Comparison of ENCODE assay signal across 9 mouse cellular contexts in genomic region chr9:60244943-60245342, GRCm38 (mm10).
DNase-seq lines count a peak whose midpoint lies in the region; ATAC-seq lines count a peak whose summit lies in the region.
"Had no signal": no experiment of that assay in that cellular context is flagged by ENCODE, and none has a peak within 500 bp of the region (broad histone marks: within the 10 kb centered on the region; RNA-seq: fewer than 3 reads in every experiment).

No protein-coding gene starts in this region.

- H3K27ac ChIP-seq in heart, embryonic 10.5 days: no peak overlapping the region
- H3K27ac ChIP-seq in intestine, embryonic 14.5 days (ENCODE audit: low read depth): no peak overlapping the region
- no peak overlapping the region for H3K27ac ChIP-seq in midbrain, embryonic 13.5 days
- H3K27ac ChIP-seq: midbrain, embryonic 12.5 days had no signal

- no peaks in the 10 kb centered on the region for H3K27me3 ChIP-seq in heart, embryonic 10.5 days (ENCODE audit: insufficient read depth, poor library complexity, severe bottlenecking)
- H3K27me3 ChIP-seq in intestine, embryonic 14.5 days (replicated peaks; ENCODE audit: control insufficient read depth, insufficient read depth, low read length): no peaks in the 10 kb centered on the region
- peaks cover 2% of the 10 kb centered on the region; the same call in 1 of the 2 replicates for H3K27me3 ChIP-seq in midbrain, embryonic 13.5 days
- no peaks in the 10 kb centered on the region for H3K27me3 ChIP-seq in splenic B cell, adult 2 months (ENCODE audit: control insufficient read depth, insufficient read depth, low read length, poor library complexity, severe bottlenecking)

- H3K9ac ChIP-seq in intestine, embryonic 14.5 days (ENCODE audit: low read length): no peak overlapping the region
- no peak overlapping the region for H3K9ac ChIP-seq in midbrain, embryonic 13.5 days (replicated peaks)
- H3K9ac ChIP-seq: midbrain, embryonic 12.5 days had no signal

- H3K36me3 ChIP-seq in heart, embryonic 10.5 days: peaks cover 2% of the 10 kb centered on the region; the same call in 1 of the 2 replicates
- 0 out of 2 replicates have a peak, but pooled peaks cover 3% of the 10 kb centered on the region for H3K36me3 ChIP-seq in intestine, embryonic 14.5 days (ENCODE audit: control insufficient read depth, insufficient read depth, low read length)
- no peaks in the 10 kb centered on the region for H3K36me3 ChIP-seq in midbrain, embryonic 13.5 days
- no peaks in the 10 kb centered on the region for H3K36me3 ChIP-seq in splenic B cell, adult 2 months (ENCODE audit: control insufficient read depth, insufficient read depth, low read length, poor library complexity, severe bottlenecking)
- H3K36me3 ChIP-seq: midbrain, embryonic 12.5 days had no signal

- H3K4me2 ChIP-seq in intestine, embryonic 14.5 days (ENCODE audit: low read length): no peak overlapping the region
- H3K4me2 ChIP-seq in midbrain, embryonic 13.5 days (replicated peaks): no peak overlapping the region
- H3K4me2 ChIP-seq: midbrain, embryonic 12.5 days had no signal

- DNase-seq in heart, adult 11 months: peak; percentile 91
- DNase-seq in heart, embryonic 10.5 days (ENCODE audit: low spot score): no peak
- DNase-seq in c-Kit-positive CD71-positive TER-119-positive erythroid progenitor cells, embryonic 14.5 days (ENCODE audit: low spot score): peak; percentile 59
- DNase-seq in forelimb bud, embryonic 11.5 days (ENCODE audit: low read depth, low spot score): peak; percentile 78
- peak; percentile 81 for DNase-seq in intestine, embryonic 14.5 days (ENCODE audit: low spot score)
- peak; percentile 36 to 72 for DNase-seq in left cerebral cortex, adult 8-10 months (ENCODE audit: low spot score in 2 of 2)
- peak; percentile 76 for DNase-seq in splenic B cell, adult 2 months (ENCODE audit: low read depth, low spot score)

- H3K4me1 ChIP-seq in heart, embryonic 10.5 days: peaks cover 2% of the 10 kb centered on the region; the same call in 1 of the 2 replicates
- H3K4me1 ChIP-seq in intestine, embryonic 14.5 days (replicated peaks; ENCODE audit: control insufficient read depth, insufficient read depth, low read length): no peaks in the 10 kb centered on the region
- 0 out of 2 replicates have a peak, but pooled peaks cover 4% of the 10 kb centered on the region for H3K4me1 ChIP-seq in midbrain, embryonic 13.5 days (replicated peaks)
- H3K4me1 ChIP-seq: midbrain, embryonic 12.5 days had no signal

- 0 out of 2 replicates have a peak, but pooled peaks have one; percentile 18 for ATAC-seq in intestine, embryonic 14.5 days (replicated peaks; ENCODE audit: low FRiP score, low TSS enrichment, low read depth)
- 0 out of 2 replicates have a peak, but pooled peaks have one; percentile 60 for ATAC-seq in midbrain, embryonic 13.5 days

- no peak overlapping the region for H3K4me3 ChIP-seq in heart, embryonic 10.5 days
- H3K4me3 ChIP-seq in intestine, embryonic 14.5 days (ENCODE audit: low read depth, low read length): no peak overlapping the region
- H3K4me3 ChIP-seq in midbrain, embryonic 13.5 days (replicated peaks): no peak overlapping the region
- H3K4me3 ChIP-seq: midbrain, embryonic 12.5 days had no signal

- H3K9me3 ChIP-seq in heart, embryonic 10.5 days: no peaks in the 10 kb centered on the region
- no peaks in the 10 kb centered on the region for H3K9me3 ChIP-seq in intestine, embryonic 14.5 days (ENCODE audit: control insufficient read depth, low read length)
- no peaks in the 10 kb centered on the region for H3K9me3 ChIP-seq in midbrain, embryonic 13.5 days
- H3K9me3 ChIP-seq: midbrain, embryonic 12.5 days had no signal

- 5% methylated on average over 5 of the region's 5 CpGs for WGBS in heart, embryonic 10.5 days
- 5% methylated on average over 5 of the region's 5 CpGs for WGBS in intestine, embryonic 14.5 days
- 2% methylated on average over 5 of the region's 5 CpGs for WGBS in midbrain, embryonic 13.5 days
